ENCODE assay signal across 8 mouse cellular contexts in the genomic region with DNA sequence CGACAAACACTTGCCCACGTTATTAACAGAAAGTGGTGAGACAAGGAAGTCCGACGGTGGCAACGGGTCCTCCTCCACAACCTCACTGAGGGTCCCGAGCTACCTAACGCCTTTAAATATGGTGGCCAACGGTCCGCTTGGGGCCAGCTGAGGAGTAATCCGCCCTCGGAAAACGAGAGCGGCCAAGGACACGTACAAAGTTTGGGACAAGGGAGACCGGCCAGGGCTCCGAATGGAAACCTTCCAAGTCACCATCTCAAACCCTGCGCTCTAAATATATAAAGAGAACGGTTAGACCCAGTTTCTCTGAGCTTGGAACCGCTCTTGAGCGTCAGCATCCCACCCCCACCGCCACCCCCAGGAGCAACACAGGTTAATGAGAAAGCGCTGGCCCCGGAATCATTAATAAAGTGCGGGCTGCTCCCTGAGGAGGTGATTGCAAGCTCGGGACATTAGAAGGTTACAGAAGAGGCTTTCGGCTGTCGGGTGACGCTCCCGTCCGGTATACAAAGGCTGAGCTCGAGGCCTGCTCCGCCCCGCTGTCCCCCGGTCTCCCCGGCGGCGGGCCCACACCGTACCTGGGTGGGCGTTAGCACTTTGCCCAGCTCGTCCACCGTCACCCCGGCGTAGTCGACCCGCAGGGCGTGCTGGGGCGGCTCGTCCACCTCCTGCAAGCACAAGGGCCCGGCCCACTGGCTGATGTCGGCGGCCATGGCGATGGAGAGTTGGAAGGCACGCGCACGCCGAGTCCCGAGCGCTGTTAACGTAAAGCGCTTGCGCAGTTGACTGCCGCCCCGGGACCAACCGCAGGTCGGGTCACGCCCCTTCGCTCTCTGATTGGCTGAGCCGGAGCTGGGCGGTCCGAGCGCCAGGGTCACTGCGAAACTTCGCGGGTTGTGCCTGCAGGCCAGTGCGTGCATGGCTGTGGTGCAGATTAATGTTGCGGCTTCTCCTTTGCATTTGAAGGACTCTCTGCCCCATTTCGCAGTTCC. TPM values are rescaled to one million over a fixed set of nuclear protein-coding genes. Genes with fewer than 3 reads are reported as not detected.
A peak's percentile ranks its signal among the peaks of the same experiment; 100 is the strongest.
DNase-seq lines count a peak whose midpoint lies in the region; ATAC-seq and TF ChIP-seq lines count a peak whose summit lies in the region.

TSS of gene Pebp1 (minus strand) at position 795 of the 992 bp plus-strand sequence.

- peak within 1 kb of the TSS; percentile 93 for H3K27ac ChIP-seq in hindbrain, embryonic 10.5 days
- peak within 1 kb of the TSS; percentile 54; the same call in 1 of the 2 replicates for H3K27ac ChIP-seq in lung, postnatal 0 days (ENCODE audit: low read length)

- H3K9ac ChIP-seq in lung, postnatal 0 days (replicated peaks; ENCODE audit: low read depth): peak within 1 kb of the TSS; percentile 69

- peak within 1 kb of the TSS; percentile 89 for H3K4me2 ChIP-seq in lung, postnatal 0 days (replicated peaks; ENCODE audit: low read depth, low read length)

- peak; percentile 36 for TF ChIP-seq CTCF in lung, postnatal 0 days (IDR thresholded peaks at IDR 0.05)

- H3K4me1 ChIP-seq in hindbrain, embryonic 10.5 days (replicated peaks): peaks cover 30% of the 10 kb centered on the region
- peaks cover 4% of the 10 kb centered on the region; the same call in 1 of the 2 replicates for H3K4me1 ChIP-seq in lung, postnatal 0 days (ENCODE audit: insufficient read depth, low read depth, low read length)

- peak within 1 kb of the TSS; percentile 92 for H3K4me3 ChIP-seq in hindbrain, embryonic 10.5 days
- peak within 1 kb of the TSS; percentile 61 for H3K4me3 ChIP-seq in lung, postnatal 0 days (ENCODE audit: low read depth, low read length)

- peaks cover 35% of the 10 kb centered on the region for H3K36me3 ChIP-seq in hindbrain, embryonic 10.5 days
- no peaks in the 10 kb centered on the region for H3K36me3 ChIP-seq in lung, postnatal 0 days (ENCODE audit: insufficient read depth, low read length)

- DNase-seq in MEL-GATA-1-ER (ENCODE audit: extremely low read depth, low read depth): peak; percentile 77
- peak; percentile 93 for DNase-seq in cerebellum, adult 8-10 months
- DNase-seq in hindbrain, embryonic 10.5 days (ENCODE audit: low spot score): peak; percentile 96
- DNase-seq in layer of hippocampus, adult 9-11 months: peak; percentile 94
- DNase-seq in lung, postnatal 0 days (ENCODE audit: low spot score): peak; percentile 98
- peak; percentile 91 for DNase-seq in ovary, postnatal 14 days (ENCODE audit: low spot score)
- peak; percentile 96 for DNase-seq in thymus, postnatal 14 days

- under 1% methylated on average over 77 of the region's 77 CpGs for WGBS in hindbrain, embryonic 10.5 days
- WGBS in lung, postnatal 0 days: under 1% methylated on average over 70 of the region's 77 CpGs

- TF ChIP-seq EP300 in lung, postnatal 0 days (IDR thresholded peaks at IDR 0.05): no peak

- H3K9me3 ChIP-seq in hindbrain, embryonic 10.5 days: no peaks in the 10 kb centered on the region; the same call in 1 of the 2 replicates
- no peaks in the 10 kb centered on the region for H3K9me3 ChIP-seq in lung, postnatal 0 days (ENCODE audit: low read length)

- peaks cover 12% of the 10 kb centered on the region for H3K27me3 ChIP-seq in hindbrain, embryonic 10.5 days (ENCODE audit: insufficient read depth, poor library complexity, severe bottlenecking)
- no peaks in the 10 kb centered on the region for H3K27me3 ChIP-seq in lung, postnatal 0 days (replicated peaks; ENCODE audit: insufficient read depth, low read length)

- peak; percentile 96 for ATAC-seq in frontal cortex, adult (ENCODE audit: low TSS enrichment)
- ATAC-seq in lung, postnatal 0 days: peak; percentile 99

RNA-seq across cellular contexts. Expression of gene Pebp1, which starts in this region (rescaled TPM):
- polyA plus RNA-seq in hindbrain, embryonic 10.5 days (2016; fragmentation: Nextera tagmentation; extraction: Ambion mirVana): 928 and 949 TPM in 2 replicates
- polyA plus RNA-seq in lung, postnatal 0 days (2015; fragmentation: Nextera tagmentation; extraction: Ambion mirVana): 273 and 289 TPM in 2 replicates

Comparison
In these comparisons a context has a peak if more than half of its experiments do, and no peak if none do; other contexts are left out.
1. Peak in every context shown above with its lines: DNase-seq, ATAC-seq, H3K4me3 ChIP-seq and H3K27ac ChIP-seq.